Mouse (Mus musculus) gastrocnemius, postnatal 4 days (tissue): ENCODE measurements around the gene Gm49403. TPM values are rescaled to one million over a fixed set of nuclear protein-coding genes. Genes with fewer than 3 reads are reported as not detected.
"Not testable (repeated sequence)": the region's sequence is repeated elsewhere in the genome, so short reads cannot be mapped to it uniquely, and the experiment has no call there.

ENCODE experiments used
- DNase-seq, 2 experiments: peaks; one replicate each; pipeline ENCODE4 v3.0.0; 2021 to 2022; ENCODE audit warnings: low spot score in 2 of 2, mixed read lengths in 2 of 2
- long read RNA-seq, 2 experiments: library from polyadenylated mRNA; stranded (forward); transcript quantifications; one replicate each; pipeline ENCODE4 v2.0.0; 2021
- total RNA-seq, 2 experiments: library from RNA; stranded (reverse); gene quantifications; 2 replicates each; pipeline ENCODE4 v1.2.3; 2021

Gene Gm49403
- not detected for total RNA-seq
- long read RNA-seq, experiment 1: 0 reads
- long read RNA-seq, experiment 2: 0 reads

- no peak for DNase-seq
Measured at GRCm38 (mm10) chr19:8883616-8884015, at the start of gene Gm49403, which contains the start of gene Lbhd1. Gene Gm49403 (plus strand): TSS chr19:8883930. Gene Lbhd1 (plus strand): TSS chr19:8883732.

GRCm38 (mm10) chr19:8836327-8836726, 47.4 kb upstream of the Gm49403 start:
- DNase-seq: not testable (repeated sequence)

GRCm38 (mm10) chr19:8837251-8837791, 46.4 kb upstream of the Gm49403 start, which contains the start of gene Bscl2:
Gene Bscl2 (plus strand): TSS chr19:8837467.
- DNase-seq: peak; percentile 53 to 83

GRCm38 (mm10) chr19:8838041-8838730, 45.5 kb upstream of the Gm49403 start:
- DNase-seq: peak in 1 of 2 experiments; percentile 42

GRCm38 (mm10) chr19:8839103-8839907, 44.4 kb upstream of the Gm49403 start, which contains the start of gene Gng3:
Gene Gng3 (minus strand): TSS chr19:8839194.
- DNase-seq: no peak

- DNase-seq: peak in 1 of 2 experiments; percentile 77
Measured at GRCm38 (mm10) chr19:8839908-8840791, 43.6 kb upstream of the Gm49403 start.

- DNase-seq: no peak
Measured at GRCm38 (mm10) chr19:8841012-8841411, 42.7 kb upstream of the Gm49403 start.

GRCm38 (mm10) chr19:8842961-8843360, 40.8 kb upstream of the Gm49403 start:
- no peak for DNase-seq

GRCm38 (mm10) chr19:8844371-8845129, 39.2 kb upstream of the Gm49403 start:
- DNase-seq: peak; percentile 50 to 83

GRCm38 (mm10) chr19:8848356-8848755, 35.4 kb upstream of the Gm49403 start:
- no peak for DNase-seq

- DNase-seq: peak; percentile 45 to 66
Measured at GRCm38 (mm10) chr19:8850402-8850901, 33.3 kb upstream of the Gm49403 start, which contains the start of gene Lrrn4cl. Gene Lrrn4cl (plus strand): TSS chr19:8850768.

- no peak for DNase-seq
Measured at GRCm38 (mm10) chr19:8851639-8852038, 32.1 kb upstream of the Gm49403 start.

- DNase-seq: no peak
Measured at GRCm38 (mm10) chr19:8852236-8852928, 31.3 kb upstream of the Gm49403 start.

- DNase-seq: no peak
Measured at GRCm38 (mm10) chr19:8853117-8853516, 30.6 kb upstream of the Gm49403 start.

GRCm38 (mm10) chr19:8857689-8858088, 26.0 kb upstream of the Gm49403 start:
- DNase-seq: peak in 1 of 2 experiments; percentile 55

GRCm38 (mm10) chr19:8859018-8859417, 24.7 kb upstream of the Gm49403 start:
- DNase-seq: no peak

- no peak for DNase-seq
Measured at GRCm38 (mm10) chr19:8864265-8864664, 19.5 kb upstream of the Gm49403 start.

GRCm38 (mm10) chr19:8870381-8870780, 13.3 kb upstream of the Gm49403 start:
- not testable (repeated sequence) for DNase-seq

GRCm38 (mm10) chr19:8870838-8871237, 12.9 kb upstream of the Gm49403 start:
- no peak for DNase-seq
